Mouse (Mus musculus) lung, postnatal 36 days (tissue): Measurements from ENCODE around the gene Olfr679.
"Not testable (repeated sequence)": the region's sequence is repeated elsewhere in the genome, so short reads cannot be mapped to it uniquely, and the experiment has no call there.

Experiments
- DNase-seq: peaks from one replicate; pipeline ENCODE4 v3.0.0; 2022; ENCODE audit warnings: mixed read lengths

The Olfr679 gene

DNA sequence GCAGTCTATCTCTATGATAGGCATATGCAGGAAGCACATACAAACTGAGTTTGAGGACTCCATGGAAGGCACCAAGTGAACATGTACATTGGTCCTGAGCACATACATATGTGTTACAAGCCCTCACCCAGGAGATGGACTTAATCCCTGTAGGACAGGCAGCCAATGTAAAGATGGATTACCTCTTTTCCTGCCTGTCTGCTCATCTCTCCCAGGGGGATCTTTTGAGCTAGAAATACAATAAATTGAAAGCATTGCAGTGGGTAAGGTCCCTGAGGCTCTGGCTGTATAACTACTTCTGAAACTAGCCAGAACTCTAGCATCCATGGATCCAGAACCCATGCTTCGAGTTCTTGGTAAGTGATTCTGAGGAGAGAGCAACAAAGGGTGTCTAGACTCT lies at the start of gene Olfr679:
Gene Olfr679, plus strand, starts transcription at position 301 of the 400 bp plus-strand sequence.
- DNase-seq = no peak

DNA sequence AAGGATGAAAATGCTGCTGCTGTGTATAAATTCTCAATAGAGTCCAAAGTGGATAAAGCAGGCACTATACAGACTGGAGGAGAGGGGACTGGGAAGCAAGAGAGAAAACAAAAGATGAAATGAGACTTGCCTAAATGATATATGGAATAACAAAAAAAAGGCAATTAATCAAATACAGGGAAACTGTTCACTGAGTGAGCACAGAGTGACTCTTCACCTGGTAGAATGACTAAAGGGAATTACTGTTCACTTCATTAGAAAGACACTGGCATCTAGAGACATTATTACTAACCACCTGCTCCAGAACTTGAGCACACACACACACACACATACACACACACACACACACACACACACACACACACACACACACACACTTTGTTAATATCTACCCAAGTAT lies 48.6 kb upstream of the Olfr679 start, which contains the start of gene Olfr676:
Gene Olfr676, plus strand, starts transcription at position 301 of the 400 bp plus-strand sequence.
- no peak for DNase-seq

DNA sequence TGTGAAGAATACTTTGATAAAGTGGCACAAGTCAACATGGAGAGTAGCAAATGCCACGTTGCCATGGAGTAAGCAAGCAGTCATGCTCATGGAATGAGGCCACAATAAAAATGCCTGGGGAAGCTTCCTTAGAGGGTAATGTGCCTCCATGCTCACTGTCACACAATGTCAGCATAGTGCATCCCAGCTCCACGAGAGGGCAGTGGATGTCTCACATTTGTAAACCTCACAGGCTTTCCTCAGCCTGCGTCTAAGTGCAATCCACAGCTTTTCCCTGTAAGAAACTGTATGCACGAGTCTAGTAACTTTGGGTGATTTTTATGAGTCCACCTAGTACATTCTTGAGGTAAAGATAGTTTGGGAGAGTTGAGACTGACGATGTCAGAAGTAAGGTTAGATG lies 47.2 kb upstream of the Olfr679 start:
- DNase-seq = not testable (repeated sequence)

DNA sequence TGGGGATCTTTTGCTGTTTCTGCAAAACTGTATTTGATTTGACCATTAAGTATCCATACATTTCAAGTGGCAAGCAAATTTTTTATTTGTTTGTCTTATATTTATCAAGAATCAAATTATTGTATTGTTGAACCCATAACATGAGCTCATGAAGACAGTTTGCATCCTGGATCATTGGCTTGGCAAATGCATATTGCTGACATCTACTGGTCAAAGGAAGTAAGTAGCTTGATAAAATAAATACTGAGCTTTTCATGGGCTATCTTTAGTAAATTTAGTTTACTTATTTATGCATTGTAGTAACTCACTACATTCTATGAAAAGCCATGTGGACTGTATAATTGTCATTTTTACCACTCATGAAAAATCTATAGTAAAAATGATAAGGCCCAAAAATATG lies 22.1 kb upstream of the Olfr679 start:
- no peak for DNase-seq

DNA sequence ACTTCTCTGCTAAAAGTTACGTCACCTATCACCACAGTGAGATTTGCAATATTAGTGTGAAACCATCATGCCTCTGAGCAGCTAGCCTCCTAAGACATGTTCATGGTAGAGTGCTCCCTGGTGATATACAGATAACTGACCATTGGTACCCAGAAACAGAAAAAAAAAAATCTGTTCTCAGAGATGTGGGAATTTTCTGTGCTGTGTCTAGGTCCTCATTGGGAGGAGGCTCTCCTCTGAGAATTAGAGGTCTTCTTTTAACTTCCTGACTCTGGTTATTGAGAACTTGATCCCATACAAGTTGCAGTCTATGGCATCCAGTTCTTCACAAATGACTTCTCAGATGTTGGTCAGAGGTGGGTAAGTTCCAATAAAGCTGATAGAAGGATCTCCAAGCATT lies 16.8 kb upstream of the Olfr679 start, which contains the start of gene Olfr678:
Gene Olfr678, plus strand, starts transcription at position 301 of the 400 bp plus-strand sequence.
- DNase-seq = no peak

DNA sequence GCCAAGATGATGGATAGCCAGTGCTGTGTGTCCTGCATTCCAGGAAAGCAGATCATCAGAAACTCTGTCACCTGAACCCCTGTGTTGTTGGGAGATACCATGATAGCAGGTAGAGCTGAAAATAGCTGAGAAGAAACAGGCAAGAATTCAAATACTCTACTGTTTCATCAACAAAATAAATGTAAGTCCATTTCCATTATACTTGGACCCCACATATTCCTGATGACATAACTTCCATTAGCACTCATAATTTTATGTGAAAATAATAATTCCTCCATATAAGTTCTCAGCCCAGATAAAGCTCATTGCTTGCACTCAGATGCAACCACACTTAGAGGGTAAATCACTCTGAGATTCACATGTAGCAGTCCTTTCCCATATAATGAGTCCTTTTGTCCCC lies 11.7 kb downstream of the Olfr679 start, which contains the start of gene Olfr680-ps1:
Gene Olfr680-ps1, minus strand, starts transcription at position 101 of the 400 bp plus-strand sequence.
- DNase-seq = not testable (repeated sequence)

DNA sequence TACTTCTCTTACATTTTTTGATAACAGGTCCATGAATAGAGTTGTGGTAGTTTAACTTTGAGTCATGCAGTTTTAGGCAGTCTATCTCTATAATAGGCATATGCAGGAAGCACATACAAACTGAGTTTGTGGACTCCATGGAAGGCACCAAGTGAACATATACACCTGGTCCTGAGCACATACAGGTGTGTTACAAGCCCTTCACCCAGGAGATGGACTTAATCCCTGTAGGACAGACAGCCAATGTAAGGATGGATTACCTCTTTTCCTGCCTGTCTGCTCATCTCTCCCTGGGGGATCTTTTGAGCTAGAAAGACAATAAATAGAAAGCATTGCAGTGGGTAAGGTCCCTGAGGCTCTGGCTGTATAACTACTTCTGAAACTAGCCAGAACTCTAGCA lies 35.5 kb downstream of the Olfr679 start, which contains the start of gene Olfr681:
Gene Olfr681, plus strand, starts transcription at position 301 of the 400 bp plus-strand sequence.
- no peak for DNase-seq
